Mouse (Mus musculus): ENCODE results near the gene Apob. TPM values are rescaled to one million over a fixed set of nuclear protein-coding genes. Genes with fewer than 3 reads are reported as not detected.
"Not testable (repeated sequence)": the region's sequence is repeated elsewhere in the genome, so short reads cannot be mapped to it uniquely, and the experiment has no call there.

Gene Apob
- polyA plus RNA-seq, 1 experiment from 2014 or later = not detected

GRCm38 (mm10) chr12:7991570-7991969 lies 14.1 kb downstream of the Apob start:
- Histone ChIP-seq H3K4me3 (ENCODE audit: inconsistent target) (no peak overlapping the region), H3K27ac (no peak overlapping the region), H3K79me2 (ENCODE audit: inconsistent target) (no peaks in the 10 kb centered on the region), H3K36me3 (ENCODE audit: inconsistent target) (no peaks in the 10 kb centered on the region)
- WGBS (ENCODE audit: missing documents) = 0% methylated on average over 1 of the region's 1 CpGs

GRCm38 (mm10) chr12:8020931-8021330 lies 43.5 kb downstream of the Apob start:
- Histone ChIP-seq H3K4me3 (ENCODE audit: inconsistent target) (no peak overlapping the region), H3K27ac (no peak overlapping the region), H3K79me2 (ENCODE audit: inconsistent target) (no peaks in the 10 kb centered on the region), H3K36me3 (ENCODE audit: inconsistent target) (no peaks in the 10 kb centered on the region)
- 88% methylated on average over 1 of the region's 1 CpGs for WGBS (ENCODE audit: missing documents)

GRCm38 (mm10) chr12:8029520-8029919 lies 52.1 kb downstream of the Apob start:
- Histone ChIP-seq H3K27ac (no peak overlapping the region), H3K36me3 (ENCODE audit: inconsistent target) (no peaks in the 10 kb centered on the region), H3K4me3 (ENCODE audit: inconsistent target) (no peak overlapping the region), H3K79me2 (ENCODE audit: inconsistent target) (no peaks in the 10 kb centered on the region)
- 90% methylated on average over 7 of the region's 7 CpGs for WGBS (ENCODE audit: missing documents)

- WGBS (ENCODE audit: missing documents) = 44% methylated on average over 2 of the region's 2 CpGs
- H3K27ac ChIP-seq = no peak overlapping the region
- H3K4me3 ChIP-seq (ENCODE audit: inconsistent target) = no peak overlapping the region
- H3K36me3 ChIP-seq (ENCODE audit: inconsistent target) = no peaks in the 10 kb centered on the region
- no peaks in the 10 kb centered on the region for H3K79me2 ChIP-seq (ENCODE audit: inconsistent target)
Measured at GRCm38 (mm10) chr12:8030057-8030456, 52.6 kb downstream of the Apob start.

GRCm38 (mm10) chr12:8031169-8031568 lies 53.7 kb downstream of the Apob start:
- WGBS (ENCODE audit: missing documents) = 100% methylated on average over 1 of the region's 1 CpGs
- H3K79me2 ChIP-seq (ENCODE audit: inconsistent target); H3K4me3 ChIP-seq (ENCODE audit: inconsistent target); H3K27ac ChIP-seq; H3K36me3 ChIP-seq (ENCODE audit: inconsistent target): not testable (repeated sequence)

- 84% methylated on average over 14 of the region's 14 CpGs for WGBS (ENCODE audit: missing documents)
- Histone ChIP-seq H3K27ac (no peak overlapping the region), H3K36me3 (ENCODE audit: inconsistent target) (no peaks in the 10 kb centered on the region), H3K79me2 (ENCODE audit: inconsistent target) (no peaks in the 10 kb centered on the region), H3K4me3 (ENCODE audit: inconsistent target) (no peak overlapping the region)
Measured at GRCm38 (mm10) chr12:8031595-8032358, 54.3 kb downstream of the Apob start.

- H3K27ac ChIP-seq = no peak overlapping the region
- H3K79me2 ChIP-seq (ENCODE audit: inconsistent target) = no peaks in the 10 kb centered on the region
- no peak overlapping the region for H3K4me3 ChIP-seq (ENCODE audit: inconsistent target)
- no peaks in the 10 kb centered on the region for H3K36me3 ChIP-seq (ENCODE audit: inconsistent target)
- WGBS (ENCODE audit: missing documents) = 69% methylated on average over 4 of the region's 4 CpGs
Measured at GRCm38 (mm10) chr12:8032359-8032755, 54.9 kb downstream of the Apob start.

- Histone ChIP-seq H3K79me2 (ENCODE audit: inconsistent target) (no peaks in the 10 kb centered on the region), H3K4me3 (ENCODE audit: inconsistent target) (no peak overlapping the region)
- 84% methylated on average over 3 of the region's 3 CpGs for WGBS (ENCODE audit: missing documents)
Measured at GRCm38 (mm10) chr12:8038081-8038730, 60.8 kb downstream of the Apob start.

GRCm38 (mm10) chr12:8042626-8043394 lies 65.4 kb downstream of the Apob start:
- H3K4me3 ChIP-seq (ENCODE audit: inconsistent target) = no peak overlapping the region
- H3K79me2 ChIP-seq (ENCODE audit: inconsistent target) = no peaks in the 10 kb centered on the region
- no peaks in the 10 kb centered on the region for H3K36me3 ChIP-seq (ENCODE audit: inconsistent target)
- H3K27ac ChIP-seq = no peak overlapping the region
- 12% methylated on average over 7 of the region's 7 CpGs for WGBS (ENCODE audit: missing documents)

More at GRCm38 (mm10) chr12:8038081-8038730, 60.8 kb downstream of the Apob start:
- H3K36me3 ChIP-seq (ENCODE audit: inconsistent target) = no peaks in the 10 kb centered on the region
- no peak overlapping the region for H3K27ac ChIP-seq

- Histone ChIP-seq H3K79me2 (ENCODE audit: inconsistent target) (no peaks in the 10 kb centered on the region), H3K36me3 (ENCODE audit: inconsistent target) (no peaks in the 10 kb centered on the region), H3K4me3 (ENCODE audit: inconsistent target) (no peak overlapping the region), H3K27ac (no peak overlapping the region)
- WGBS (ENCODE audit: missing documents) = 97% methylated on average over 2 of the region's 2 CpGs
Measured at GRCm38 (mm10) chr12:8047046-8047445, 69.6 kb downstream of the Apob start.

GRCm38 (mm10) chr12:8047789-8048309 lies 70.4 kb downstream of the Apob start:
- Histone ChIP-seq H3K27ac (no peak overlapping the region), H3K79me2 (ENCODE audit: inconsistent target) (no peaks in the 10 kb centered on the region), H3K4me3 (ENCODE audit: inconsistent target) (no peak overlapping the region), H3K36me3 (ENCODE audit: inconsistent target) (no peaks in the 10 kb centered on the region)
- 26% methylated on average over 1 of the region's 1 CpGs for WGBS (ENCODE audit: missing documents)

GRCm38 (mm10) chr12:8056001-8056640 lies 78.7 kb downstream of the Apob start:
- no peak overlapping the region for H3K27ac ChIP-seq
- no peaks in the 10 kb centered on the region for H3K79me2 ChIP-seq (ENCODE audit: inconsistent target)
- H3K36me3 ChIP-seq (ENCODE audit: inconsistent target) = no peaks in the 10 kb centered on the region
- 87% methylated on average over 8 of the region's 8 CpGs for WGBS (ENCODE audit: missing documents)
- no peak overlapping the region for H3K4me3 ChIP-seq (ENCODE audit: inconsistent target)

GRCm38 (mm10) chr12:8059576-8059975 lies 82.1 kb downstream of the Apob start:
- Histone ChIP-seq H3K4me3 (ENCODE audit: inconsistent target) (no peak overlapping the region), H3K36me3 (ENCODE audit: inconsistent target) (no peaks in the 10 kb centered on the region), H3K79me2 (ENCODE audit: inconsistent target) (no peaks in the 10 kb centered on the region), H3K27ac (no peak overlapping the region)
- WGBS (ENCODE audit: missing documents) = 14% methylated on average over 3 of the region's 3 CpGs

- no peaks in the 10 kb centered on the region for H3K79me2 ChIP-seq (ENCODE audit: inconsistent target)
- H3K4me3 ChIP-seq (ENCODE audit: inconsistent target) = no peak overlapping the region
- 72% methylated on average over 10 of the region's 11 CpGs for WGBS (ENCODE audit: missing documents)
- no peaks in the 10 kb centered on the region for H3K36me3 ChIP-seq (ENCODE audit: inconsistent target)
- no peak overlapping the region for H3K27ac ChIP-seq
Measured at GRCm38 (mm10) chr12:8063363-8064065, 86.1 kb downstream of the Apob start.

All from macrophage (primary cell).